Mouse (Mus musculus): Measurements from ENCODE around the gene Mrs2. TPM values are rescaled to one million over a fixed set of nuclear protein-coding genes. Genes with fewer than 3 reads are reported as not detected.
"Not testable (repeated sequence)": the region's sequence is repeated elsewhere in the genome, so short reads cannot be mapped to it uniquely, and the experiment has no call there.

Mrs2 gene
- total RNA-seq, 1 experiment, result 18.3 TPM

DNA sequence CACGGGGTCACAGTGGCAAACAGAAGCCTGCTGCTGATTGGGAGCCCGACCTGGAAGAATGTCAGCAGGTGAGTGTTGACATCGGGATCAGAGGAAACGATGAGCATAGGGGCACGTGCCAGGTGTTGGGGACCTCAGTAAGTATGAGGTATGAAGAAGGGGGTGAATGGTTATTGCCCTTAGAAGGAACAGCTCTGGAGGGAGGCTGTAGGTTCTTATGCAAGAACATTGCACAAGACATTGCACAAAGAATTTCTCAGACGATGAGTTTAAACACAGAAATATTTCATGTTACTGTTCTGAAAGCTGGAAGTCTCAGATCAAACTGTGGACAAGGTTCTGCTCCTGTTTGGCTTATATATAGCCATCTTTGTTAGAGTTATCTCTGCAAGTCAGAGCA is 39.1 kb downstream of the Mrs2 start:
- Histone ChIP-seq H3K4me3 (ENCODE audit: insufficient read depth in 1 of 2, low read depth in 1 of 2, low read length in 2 of 2, poor library complexity in 1 of 2, severe bottlenecking in 1 of 2) (no peak overlapping the region), H3K9me3 (ENCODE audit: control insufficient read depth, insufficient read depth, low read depth, low read length) (no peaks in the 10 kb centered on the region), H3K4me1 (ENCODE audit: control insufficient read depth in 2 of 2, insufficient read depth in 2 of 2, low read length in 2 of 2, poor library complexity in 1 of 2) (no peaks in the 10 kb centered on the region), H3K27ac (ENCODE audit: insufficient read depth, low read depth, low read length, poor library complexity, severe bottlenecking) (no peak overlapping the region), H3K36me3 (ENCODE audit: control insufficient read depth, insufficient read depth, low read length, poor library complexity, severe bottlenecking) (no peaks in the 10 kb centered on the region), H3K9ac (ENCODE audit: insufficient read depth, low read depth, low read length, poor library complexity, severe bottlenecking) (no peak overlapping the region)
- in situ Hi-C loops (cut with MboI; ENCODE audit: low sequenced_read_pairs in 2 of 2, unreplicated experiment in 2 of 2), result no loop called here
- DNase-seq (ENCODE audit: low read depth, low spot score), result no peak
- TF ChIP-seq CHD2 (IDR thresholded peaks at IDR 0.05; ENCODE audit: low read depth, low read length), result no peak
- no peak for TF ChIP-seq MAFK (IDR thresholded peaks at IDR 0.05; ENCODE audit: insufficient read depth, low read depth, low read length)
- TF ChIP-seq HCFC1 (IDR thresholded peaks at IDR 0.05; ENCODE audit: borderline replicate concordance, insufficient read depth, low read length), result no peak
- no peak for TF ChIP-seq ZC3H11A (IDR thresholded peaks at IDR 0.05; ENCODE audit: borderline replicate concordance, low read depth, low read length)
- no peak for TF ChIP-seq ZNF384 (IDR thresholded peaks at IDR 0.05; ENCODE audit: low read depth, low read length)

DNA sequence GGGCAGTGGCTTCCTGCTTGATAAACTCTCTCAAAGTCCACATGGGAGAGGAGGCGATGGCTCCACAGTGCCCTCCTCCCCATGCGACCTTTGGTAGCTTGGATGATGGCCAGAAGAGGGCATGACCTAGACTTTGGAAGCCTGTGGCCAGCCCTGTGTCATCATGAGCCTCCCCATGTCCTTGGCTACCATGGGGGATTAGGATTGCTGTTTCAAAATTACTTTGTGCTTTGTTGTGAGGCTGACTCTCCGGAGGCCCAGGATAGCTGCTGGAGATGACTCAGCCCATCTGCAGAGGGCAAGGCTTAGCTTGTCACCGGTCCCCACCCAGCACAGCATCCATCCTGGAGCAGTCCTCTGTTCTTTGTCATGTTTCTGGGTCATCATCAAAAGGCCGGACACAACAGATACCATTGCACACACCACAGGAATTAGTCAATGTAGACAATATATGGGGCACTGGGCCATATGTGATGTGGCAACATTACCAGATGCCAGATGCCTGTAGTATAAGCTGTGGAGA is 42.3 kb downstream of the Mrs2 start:
- no peak for TF ChIP-seq HCFC1 (IDR thresholded peaks at IDR 0.05; ENCODE audit: borderline replicate concordance, insufficient read depth, low read length)
- no peak for TF ChIP-seq ZC3H11A (IDR thresholded peaks at IDR 0.05; ENCODE audit: borderline replicate concordance, low read depth, low read length)
- H3K9ac ChIP-seq (ENCODE audit: insufficient read depth, low read depth, low read length, poor library complexity, severe bottlenecking), result no peak overlapping the region
- in situ Hi-C loops (cut with MboI; ENCODE audit: low sequenced_read_pairs in 2 of 2, unreplicated experiment in 2 of 2), result no loop called here
- no peaks in the 10 kb centered on the region for H3K36me3 ChIP-seq (ENCODE audit: control insufficient read depth, insufficient read depth, low read length, poor library complexity, severe bottlenecking)
- no peak overlapping the region for H3K27ac ChIP-seq (ENCODE audit: insufficient read depth, low read depth, low read length, poor library complexity, severe bottlenecking)
- no peak overlapping the region for H3K4me3 ChIP-seq (ENCODE audit: insufficient read depth in 1 of 2, low read depth in 1 of 2, low read length in 2 of 2, poor library complexity in 1 of 2, severe bottlenecking in 1 of 2)
- no peaks in the 10 kb centered on the region for H3K9me3 ChIP-seq (ENCODE audit: control insufficient read depth, insufficient read depth, low read depth, low read length)
- DNase-seq (ENCODE audit: low read depth, low spot score), result no peak
- no peaks in the 10 kb centered on the region; a peak in 1 of 4 replicates for H3K4me1 ChIP-seq (ENCODE audit: control insufficient read depth in 2 of 2, insufficient read depth in 2 of 2, low read length in 2 of 2, poor library complexity in 1 of 2)

DNA sequence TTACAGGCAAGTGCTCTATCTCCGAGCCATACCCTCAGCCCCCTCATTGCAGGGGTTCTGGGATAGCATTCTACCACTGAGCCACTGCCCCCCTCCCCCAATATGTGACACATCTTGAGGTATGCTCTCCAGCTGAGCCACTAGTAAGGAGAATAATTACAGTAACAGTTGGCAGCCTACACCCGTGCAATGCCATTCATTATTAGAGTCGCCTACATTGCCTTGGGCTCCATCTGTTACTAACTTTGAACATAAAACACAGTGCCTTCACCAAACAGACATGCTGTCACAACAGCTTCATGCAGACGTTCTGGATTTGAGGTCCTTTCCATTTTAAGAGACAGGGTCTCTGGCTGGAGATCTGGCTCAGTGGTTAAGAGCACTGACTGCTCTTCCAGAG is 43.8 kb downstream of the Mrs2 start:
- no peak for DNase-seq (ENCODE audit: low read depth, low spot score)
- TF ChIP-seq MAFK (IDR thresholded peaks at IDR 0.05; ENCODE audit: insufficient read depth, low read depth, low read length) (no peak), HCFC1 (IDR thresholded peaks at IDR 0.05; ENCODE audit: borderline replicate concordance, insufficient read depth, low read length) (no peak), ZC3H11A (IDR thresholded peaks at IDR 0.05; ENCODE audit: borderline replicate concordance, low read depth, low read length) (no peak), CHD2 (IDR thresholded peaks at IDR 0.05; ENCODE audit: low read depth, low read length) (no peak), ZNF384 (IDR thresholded peaks at IDR 0.05; ENCODE audit: low read depth, low read length) (no peak)
- Histone ChIP-seq H3K27ac (ENCODE audit: insufficient read depth, low read depth, low read length, poor library complexity, severe bottlenecking) (no peak overlapping the region), H3K4me1 (ENCODE audit: control insufficient read depth in 2 of 2, insufficient read depth in 2 of 2, low read length in 2 of 2, poor library complexity in 1 of 2) (no peaks in the 10 kb centered on the region; a peak in 1 of 4 replicates), H3K9me3 (ENCODE audit: control insufficient read depth, insufficient read depth, low read depth, low read length) (no peaks in the 10 kb centered on the region), H3K4me3 (ENCODE audit: insufficient read depth in 1 of 2, low read depth in 1 of 2, low read length in 2 of 2, poor library complexity in 1 of 2, severe bottlenecking in 1 of 2) (no peak overlapping the region), H3K36me3 (ENCODE audit: control insufficient read depth, insufficient read depth, low read length, poor library complexity, severe bottlenecking) (no peaks in the 10 kb centered on the region), H3K9ac (ENCODE audit: insufficient read depth, low read depth, low read length, poor library complexity, severe bottlenecking) (no peak overlapping the region)
- in situ Hi-C loops (cut with MboI; ENCODE audit: low sequenced_read_pairs in 2 of 2, unreplicated experiment in 2 of 2), result no loop called here

DNA sequence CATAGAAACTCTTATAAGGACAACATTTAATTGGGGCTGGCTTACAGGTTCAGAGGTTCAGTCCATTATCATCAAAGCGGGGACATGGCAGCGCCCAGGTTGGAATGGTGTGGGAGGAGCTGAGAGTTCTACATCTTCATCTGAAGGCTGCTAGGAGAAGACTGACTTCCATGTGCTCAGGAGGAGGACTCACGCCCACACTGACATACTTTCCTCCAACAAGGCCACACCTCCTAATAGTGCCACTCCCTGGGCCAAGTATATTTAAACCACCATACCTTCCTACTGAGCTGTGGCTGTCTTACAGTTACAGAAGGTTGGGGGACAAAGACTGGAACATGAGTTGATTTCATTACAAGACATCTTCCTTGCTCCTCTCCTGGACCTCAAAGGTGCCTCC is 48.4 kb downstream of the Mrs2 start:
- H3K9me3 ChIP-seq (ENCODE audit: control insufficient read depth, insufficient read depth, low read depth, low read length); H3K27ac ChIP-seq (ENCODE audit: insufficient read depth, low read depth, low read length, poor library complexity, severe bottlenecking); DNase-seq (ENCODE audit: low read depth, low spot score); H3K4me3 ChIP-seq (ENCODE audit: insufficient read depth in 1 of 2, low read depth in 1 of 2, low read length in 2 of 2, poor library complexity in 1 of 2, severe bottlenecking in 1 of 2); H3K4me1 ChIP-seq (ENCODE audit: control insufficient read depth in 2 of 2, insufficient read depth in 2 of 2, low read length in 2 of 2, poor library complexity in 1 of 2); H3K9ac ChIP-seq (ENCODE audit: insufficient read depth, low read depth, low read length, poor library complexity, severe bottlenecking); in situ Hi-C loops (cut with MboI; ENCODE audit: low sequenced_read_pairs in 2 of 2, unreplicated experiment in 2 of 2); H3K36me3 ChIP-seq (ENCODE audit: control insufficient read depth, insufficient read depth, low read length, poor library complexity, severe bottlenecking): not testable (repeated sequence)

DNA sequence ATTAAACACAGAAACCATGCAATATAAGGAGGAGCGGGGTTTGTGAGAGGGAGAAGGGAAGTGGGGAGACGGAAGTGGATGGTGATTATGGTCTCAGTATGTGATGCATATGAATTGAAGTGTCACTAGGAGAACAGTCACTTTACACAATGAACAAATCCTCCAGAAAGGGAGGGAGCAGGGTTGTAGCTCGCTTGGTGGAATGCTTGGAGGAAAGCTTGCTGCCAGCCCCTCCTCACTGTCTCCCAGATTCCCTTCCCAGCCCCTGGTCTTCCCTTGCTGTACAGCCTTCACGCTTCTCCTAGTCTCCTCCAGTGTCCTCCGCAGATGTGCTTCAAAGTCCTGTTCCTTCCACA is 54.4 kb downstream of the Mrs2 start:
- Histone ChIP-seq H3K36me3 (ENCODE audit: control insufficient read depth, insufficient read depth, low read length, poor library complexity, severe bottlenecking) (no peaks in the 10 kb centered on the region), H3K27ac (ENCODE audit: insufficient read depth, low read depth, low read length, poor library complexity, severe bottlenecking) (no peak overlapping the region), H3K4me3 (ENCODE audit: insufficient read depth in 1 of 2, low read depth in 1 of 2, low read length in 2 of 2, poor library complexity in 1 of 2, severe bottlenecking in 1 of 2) (no peak overlapping the region), H3K9me3 (ENCODE audit: control insufficient read depth, insufficient read depth, low read depth, low read length) (no peaks in the 10 kb centered on the region), H3K4me1 (ENCODE audit: control insufficient read depth in 2 of 2, insufficient read depth in 2 of 2, low read length in 2 of 2, poor library complexity in 1 of 2) (peaks cover 1 to 6% of the 10 kb centered on the region in 2 experiments; a peak in 1 of 4 replicates), H3K9ac (ENCODE audit: insufficient read depth, low read depth, low read length, poor library complexity, severe bottlenecking) (no peak overlapping the region)
- in situ Hi-C loops (cut with MboI; ENCODE audit: low sequenced_read_pairs in 2 of 2, unreplicated experiment in 2 of 2), result no loop called here
- no peak for DNase-seq (ENCODE audit: low read depth, low spot score)
- TF ChIP-seq CHD2 (IDR thresholded peaks at IDR 0.05; ENCODE audit: low read depth, low read length), result no peak
